Mouse (Mus musculus) thymus, adult 2 months (tissue): Measurements from ENCODE around the gene B4galt3.

ENCODE experiments used
- CTCF ChIP-seq: fragments of 200-500 bp; IDR thresholded peaks from 2 replicates; pipeline ENCODE4 v1.5.1; 2012; ENCODE audit warnings: mild to moderate bottlenecking, control low read depth, low read length, moderate library complexity, borderline replicate concordance; ENCODE audit not compliant: control insufficient read depth, poor library complexity, insufficient read depth; ENCODE audit errors: extremely low read depth
- POLR2A ChIP-seq: fragments of 200-500 bp; IDR thresholded peaks from 2 replicates; pipeline ENCODE4 v1.6.1; 2012; ENCODE audit warnings: mild to moderate bottlenecking, low read length, control low read depth, moderate library complexity; ENCODE audit not compliant: control insufficient read depth, poor library complexity, insufficient read depth; ENCODE audit errors: extremely low read depth

GRCm38 (mm10) chr1:171293906-171294297 is 23.8 kb downstream of the B4galt3 start:
- TF ChIP-seq CTCF (no peak), POLR2A (no peak)
